Mouse (Mus musculus) kidney, embryonic 14.5 days (tissue): ENCODE results near the gene Ccdc152. TPM values are rescaled to one million over a fixed set of nuclear protein-coding genes. Genes with fewer than 3 reads are reported as not detected.

ENCODE experiments used
- ATAC-seq: fragments of 200-750 bp; cut with Nextera tagmentation; 2 replicates; pipeline ENCODE4 v1.8.0; 2017; ENCODE audit warnings: moderate number of reproducible peaks, mild to moderate bottlenecking, moderate TSS enrichment, moderate library complexity; ENCODE audit not compliant: low FRiP score, low TSS enrichment
- H3K27ac ChIP-seq: fragments of 300-500 bp; sonication (generic); 2 replicates; pipeline ENCODE4 v1.5.1; 2014; ENCODE audit warnings: low read depth, mild to moderate bottlenecking, low read length, moderate library complexity, mixed read lengths
- H3K27me3 ChIP-seq: fragments of 300-500 bp; sonication (generic); 2 replicates; pipeline ENCODE4 v1.6.1; 2014; ENCODE audit warnings: mild to moderate bottlenecking, low read length; ENCODE audit not compliant: control insufficient read depth, insufficient read depth
- H3K36me3 ChIP-seq: fragments of 300-500 bp; sonication (generic); 2 replicates; pipeline ENCODE4 v1.6.1; 2014; ENCODE audit warnings: low read length, mixed read lengths; ENCODE audit not compliant: control insufficient read depth, insufficient read depth
- H3K4me1 ChIP-seq: fragments of 300-500 bp; sonication (generic); 2 replicates; pipeline ENCODE4 v1.6.1; 2014; ENCODE audit warnings: low read length, mixed read lengths; ENCODE audit not compliant: control insufficient read depth, insufficient read depth
- H3K4me2 ChIP-seq: fragments of 300-500 bp; sonication (generic); replicated peaks from 2 replicates; pipeline ENCODE4 v1.6.1; 2014; ENCODE audit warnings: low read depth, mild to moderate bottlenecking, low read length
- H3K4me3 ChIP-seq: fragments of 300-500 bp; sonication (generic); 2 replicates; pipeline ENCODE4 v1.5.1; 2014; ENCODE audit warnings: mild to moderate bottlenecking, low read length
- H3K9ac ChIP-seq: fragments of 300-500 bp; sonication (generic); 2 replicates; pipeline ENCODE4 v1.6.1; 2014; ENCODE audit warnings: low read depth, mild to moderate bottlenecking, low read length, moderate library complexity
- H3K9me3 ChIP-seq: fragments of 300-500 bp; sonication (generic); 2 replicates; pipeline ENCODE4 v1.6.1; 2016; ENCODE audit warnings: low read length; ENCODE audit not compliant: control insufficient read depth
- WGBS: fragments of 180-500 bp; shearing (Covaris S2); extraction: QIAGEN DNeasy Blood & Tissue Kit; methylation state at CpG from one replicate; pipeline ENCODE4 v1.1.7; 2014; 5-methylcytosine and 5-hydroxymethylcytosine counted together
- polyA plus RNA-seq: library from polyadenylated mRNA; unstranded; fragments of >200 nt; fragmentation: Nextera tagmentation; extraction: Ambion mirVana; gene quantifications from 2 replicates; pipeline ENCODE4 v1.2.1, GENCODE M21; 2014

Gene Ccdc152
- 0.41 and 0.57 TPM in 2 replicates for polyA plus RNA-seq

GRCm38 (mm10) chr15:3303426-3303825 is at the start of gene Ccdc152:
Ccdc152 (minus strand) TSS chr15:3303526.
- no peaks in the 10 kb centered on the region for H3K4me1 ChIP-seq
- H3K4me2 ChIP-seq: no peak within 1 kb of the TSS
- H3K9ac ChIP-seq: no peak within 1 kb of the TSS
- no peak within 1 kb of the TSS for H3K4me3 ChIP-seq
- ATAC-seq: no peak
- H3K27me3 ChIP-seq: no peaks in the 10 kb centered on the region
- no peaks in the 10 kb centered on the region for H3K9me3 ChIP-seq
- no peak within 1 kb of the TSS for H3K27ac ChIP-seq
- H3K36me3 ChIP-seq: no peaks in the 10 kb centered on the region
- WGBS: 89% methylated on average over 12 of the region's 12 CpGs

GRCm38 (mm10) chr15:3349306-3350064 is 46.2 kb upstream of the Ccdc152 start:
- Histone ChIP-seq H3K9ac (no peak overlapping the region), H3K4me1 (peaks cover 6% of the 10 kb centered on the region; the same call in 1 of the 2 replicates), H3K27me3 (no peaks in the 10 kb centered on the region), H3K4me3 (no peak overlapping the region), H3K9me3 (no peaks in the 10 kb centered on the region), H3K4me2 (no peak overlapping the region), H3K36me3 (peaks cover 3% of the 10 kb centered on the region; the same call in 1 of the 2 replicates), H3K27ac (no peak overlapping the region)
- 70% methylated on average over 6 of the region's 6 CpGs for WGBS
- ATAC-seq: no peak

- no peak for ATAC-seq
- Histone ChIP-seq H3K27me3 (no peaks in the 10 kb centered on the region), H3K27ac (no peak overlapping the region), H3K9ac (no peak overlapping the region), H3K4me1 (peaks cover 6% of the 10 kb centered on the region; the same call in 1 of the 2 replicates), H3K4me3 (no peak overlapping the region), H3K36me3 (peaks cover 3% of the 10 kb centered on the region; the same call in 1 of the 2 replicates), H3K9me3 (no peaks in the 10 kb centered on the region), H3K4me2 (no peak overlapping the region)
- 26% methylated on average over 3 of the region's 3 CpGs for WGBS
These were observed 43.4 kb upstream of the Ccdc152 start for GRCm38 (mm10) chr15:3346682-3347081.

- H3K27me3 ChIP-seq: no peaks in the 10 kb centered on the region
- peaks cover 8% of the 10 kb centered on the region; the same call in 1 of the 2 replicates for H3K36me3 ChIP-seq
- no peak overlapping the region for H3K4me2 ChIP-seq
- H3K4me1 ChIP-seq: peaks cover 6% of the 10 kb centered on the region; the same call in 1 of the 2 replicates
- H3K4me3 ChIP-seq: no peak overlapping the region
- H3K9me3 ChIP-seq: no peaks in the 10 kb centered on the region
- 89% methylated on average over 4 of the region's 4 CpGs for WGBS
- no peak overlapping the region for H3K9ac ChIP-seq
- no peak overlapping the region for H3K27ac ChIP-seq
- no peak for ATAC-seq
These were observed 41.2 kb upstream of the Ccdc152 start for GRCm38 (mm10) chr15:3344555-3344954.

- Histone ChIP-seq H3K4me2 (no peak overlapping the region), H3K27ac (no peak overlapping the region), H3K4me3 (no peak overlapping the region), H3K9me3 (peaks cover 3% of the 10 kb centered on the region; the same call in 1 of the 2 replicates), H3K27me3 (no peaks in the 10 kb centered on the region), H3K4me1 (no peaks in the 10 kb centered on the region; the same call in 1 of the 2 replicates), H3K9ac (no peak overlapping the region), H3K36me3 (peaks cover 15% of the 10 kb centered on the region; the same call in 1 of the 2 replicates)
- ATAC-seq: no peak
- 85% methylated on average over 4 of the region's 4 CpGs for WGBS
These were observed 38.7 kb upstream of the Ccdc152 start for GRCm38 (mm10) chr15:3341806-3342582.

- Histone ChIP-seq H3K4me2 (no peak overlapping the region), H3K27me3 (no peaks in the 10 kb centered on the region), H3K9me3 (peaks cover 3% of the 10 kb centered on the region; the same call in 1 of the 2 replicates), H3K4me3 (no peak overlapping the region), H3K9ac (no peak overlapping the region), H3K4me1 (no peaks in the 10 kb centered on the region), H3K36me3 (peaks cover 16% of the 10 kb centered on the region; the same call in 1 of the 2 replicates), H3K27ac (no peak overlapping the region)
- ATAC-seq: no peak
- 78% methylated on average over 3 of the region's 3 CpGs for WGBS
These were observed 36.5 kb upstream of the Ccdc152 start for GRCm38 (mm10) chr15:3339847-3340246.

GRCm38 (mm10) chr15:3332517-3332916 is 29.2 kb upstream of the Ccdc152 start:
- H3K27me3 ChIP-seq: no peaks in the 10 kb centered on the region
- no peak overlapping the region for H3K9ac ChIP-seq
- no peak overlapping the region for H3K27ac ChIP-seq
- no peak overlapping the region for H3K4me3 ChIP-seq
- H3K36me3 ChIP-seq: peaks cover 17% of the 10 kb centered on the region; the same call in 1 of the 2 replicates
- no peak for ATAC-seq
- no peaks in the 10 kb centered on the region for H3K4me1 ChIP-seq
- no peak overlapping the region for H3K4me2 ChIP-seq
- 93% methylated on average over 4 of the region's 4 CpGs for WGBS
- H3K9me3 ChIP-seq: peaks cover 3% of the 10 kb centered on the region; the same call in 1 of the 2 replicates

GRCm38 (mm10) chr15:3331813-3332212 is 28.5 kb upstream of the Ccdc152 start:
- WGBS: 85% methylated on average over 2 of the region's 2 CpGs
- Histone ChIP-seq H3K9ac (no peak overlapping the region), H3K36me3 (peaks cover 12% of the 10 kb centered on the region; the same call in 1 of the 2 replicates), H3K27ac (no peak overlapping the region), H3K4me1 (no peaks in the 10 kb centered on the region), H3K27me3 (no peaks in the 10 kb centered on the region), H3K9me3 (no peaks in the 10 kb centered on the region), H3K4me3 (no peak overlapping the region), H3K4me2 (no peak overlapping the region)
- ATAC-seq: no peak
